Mouse (Mus musculus) liver, embryonic 18 days (tissue): ENCODE results near the gene Olfr340. TPM values are rescaled to one million over a fixed set of nuclear protein-coding genes. Genes with fewer than 3 reads are reported as not detected.

Experiments used
- polyA plus RNA-seq: library from polyadenylated mRNA; depleted of rRNA; stranded (reverse); fragments of >200 nt; gene quantifications from 2 replicates; pipeline ENCODE4 v1.2.3, GENCODE M21; 2012; rRNA removed

Olfr340 gene
- not detected in 2 replicates for polyA plus RNA-seq

DNA sequence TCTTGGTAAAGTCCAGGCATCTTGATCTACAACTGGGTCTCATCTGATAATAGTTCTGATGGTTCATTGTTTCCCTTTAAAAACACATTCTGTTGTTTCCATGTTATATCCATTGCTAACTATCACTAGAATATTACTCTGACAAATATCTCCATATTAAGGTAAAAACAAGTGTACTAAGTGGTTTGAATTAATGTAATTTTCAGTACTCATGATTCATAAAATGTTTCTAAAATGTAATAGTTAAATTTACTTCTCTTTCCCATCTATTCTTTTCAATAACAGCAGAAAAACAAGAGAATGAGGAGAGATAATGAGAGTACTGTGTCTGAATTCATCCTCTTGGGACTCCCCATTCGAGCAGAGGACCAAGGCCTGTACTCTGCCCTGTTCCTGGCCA, at the start of gene Olfr340:
TSS of gene Olfr340 (plus strand) at position 301 of the 400 bp plus-strand sequence.

DNA sequence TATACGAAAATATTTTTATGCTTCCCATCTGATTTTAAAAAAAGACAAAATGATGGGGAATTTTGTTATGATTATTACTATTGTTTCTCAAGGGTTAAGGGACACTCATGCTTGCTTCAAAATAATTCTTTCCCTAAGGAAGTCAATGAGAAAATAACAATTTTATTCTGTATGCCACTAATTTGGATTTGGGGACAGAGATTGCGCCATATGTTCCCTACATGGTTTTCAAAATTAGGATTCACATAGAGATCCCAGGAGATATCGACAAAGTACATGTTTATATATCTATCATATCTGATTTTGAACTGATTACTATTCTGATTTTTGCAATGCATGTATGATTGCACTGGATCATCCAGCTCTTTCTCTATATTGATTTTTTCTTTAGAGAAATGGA, 33.7 kb upstream of the Olfr340 start, which contains the start of gene Olfr339:
TSS of gene Olfr339 (plus strand) at position 301 of the 400 bp plus-strand sequence.

DNA sequence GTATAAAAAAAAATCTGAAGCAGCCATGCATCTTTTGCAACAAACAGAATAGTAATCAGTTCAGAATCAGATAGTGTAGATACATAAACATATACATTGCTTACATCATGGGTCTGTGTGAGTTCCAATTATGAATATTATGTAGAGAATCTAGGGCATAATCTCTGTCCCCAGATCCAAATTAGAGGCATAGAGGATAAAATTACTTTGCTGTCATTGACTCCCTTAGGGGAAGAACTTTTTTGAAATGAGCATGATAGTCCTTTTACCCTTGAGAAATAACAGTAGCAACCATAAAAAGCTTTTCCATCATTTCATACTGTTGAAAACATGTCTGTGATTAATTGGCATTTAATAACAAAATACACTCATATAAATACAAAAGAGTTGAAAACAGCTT, 30.0 kb downstream of the Olfr340 start, which contains the start of gene Olfr341:
TSS of gene Olfr341 (minus strand) at position 101 of the 400 bp plus-strand sequence.

Other genes with a start within 250 kb of the Olfr340 start
- 15.8 and 18.4 TPM in 2 replicates for gene Ptgs1, start 222.2 kb upstream of the Olfr340 start, polyA plus RNA-seq
- not detected in 2 replicates for gene Olfr338, start 79.1 kb upstream of the Olfr340 start, polyA plus RNA-seq
- gene Olfr339, start 33.6 kb upstream of the Olfr340 start, polyA plus RNA-seq: not detected in 2 replicates
- not detected in 2 replicates for gene Olfr341, start 29.9 kb downstream of the Olfr340 start, polyA plus RNA-seq
- not detected in 2 replicates for gene Olfr342, start 72.4 kb downstream of the Olfr340 start, polyA plus RNA-seq
- not detected in 2 replicates for gene Olfr344, start 114.1 kb downstream of the Olfr340 start, polyA plus RNA-seq
- gene Olfr345, start 187.5 kb downstream of the Olfr340 start, polyA plus RNA-seq: not detected in 2 replicates
- gene Olfr346, start 233.2 kb downstream of the Olfr340 start, polyA plus RNA-seq: not detected in 2 replicates